Mouse (Mus musculus): ENCODE results near the gene Gna14. TPM values are rescaled to one million over a fixed set of nuclear protein-coding genes. Genes with fewer than 3 reads are reported as not detected.

Gna14 gene
- total and polyA plus RNA-seq, 3 experiments, result not detected

DNA sequence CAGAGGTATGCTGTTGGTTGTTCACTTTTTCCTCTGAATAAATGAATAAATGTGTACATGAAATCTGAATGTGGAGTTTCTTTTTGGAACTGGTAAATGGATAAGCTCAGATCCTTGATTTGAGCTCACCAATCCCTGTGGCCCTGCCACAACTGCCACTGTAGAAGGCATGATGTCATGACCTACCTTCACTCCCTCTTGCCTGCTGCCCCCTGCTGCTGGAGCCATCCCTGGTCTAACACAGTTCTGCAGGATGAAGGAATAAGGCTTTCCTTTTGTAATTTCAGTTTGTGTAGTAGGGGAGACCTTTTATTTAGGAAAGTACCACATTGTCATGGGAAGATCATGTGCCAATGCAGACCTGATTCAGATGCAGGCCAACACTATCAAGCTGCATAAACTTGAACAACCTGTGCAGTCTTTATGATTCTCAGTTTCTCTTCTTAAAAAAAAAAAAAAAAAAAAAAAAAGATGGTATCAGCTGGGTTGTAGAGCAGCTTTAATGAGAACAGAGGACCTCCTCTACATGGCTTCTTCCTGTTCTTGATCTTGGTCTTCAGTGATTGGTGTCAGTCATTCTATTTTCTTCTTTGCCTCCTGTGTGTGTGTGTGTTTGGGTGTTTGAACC is 93.8 kb downstream of the Gna14 start:
- DNase-seq (ENCODE audit: low read depth, low spot score), result peak; percentile 43
- no peaks in the 10 kb centered on the region for H3K79me2 ChIP-seq (ENCODE audit: control insufficient read depth, insufficient read depth, low read length, poor library complexity)
- peak in 2 of 3 experiments; percentile 53 to 60; a peak in 4 of 6 replicates for TF ChIP-seq CTCF (IDR thresholded peaks at IDR 0.05 in 2 of 3, conservative IDR thresholded peaks at IDR 0.05 in 1 of 3; ENCODE audit: control insufficient read depth in 1 of 3, insufficient read depth in 1 of 3, low read depth in 2 of 3, low read length in 3 of 3, poor library complexity in 1 of 3, severe bottlenecking in 1 of 3)
- peak; percentile 63 for TF ChIP-seq ZC3H11A (IDR thresholded peaks at IDR 0.05; ENCODE audit: low read depth, low read length)
- peak; percentile 78 for TF ChIP-seq SMC3 (IDR thresholded peaks at IDR 0.05; ENCODE audit: low read depth, low read length)
- no peak for TF ChIP-seq MYC (IDR thresholded peaks at IDR 0.05; ENCODE audit: low read depth, low read length)
- peak; percentile 46 for TF ChIP-seq RAD21 (IDR thresholded peaks at IDR 0.05; ENCODE audit: low read depth, low read length)
- TF ChIP-seq ZNF384 (IDR thresholded peaks at IDR 0.05; ENCODE audit: low read depth, low read length), result peak; percentile 91
- no peak; the same call in 1 of the 2 replicates for TF ChIP-seq GATA1 (IDR thresholded peaks at IDR 0.05; ENCODE audit: low read depth, low read length)
- H3K9me3 ChIP-seq (replicated peaks; ENCODE audit: insufficient read depth, low read length), result no peaks in the 10 kb centered on the region
- H3K4me1 ChIP-seq (ENCODE audit: control insufficient read depth in 1 of 2, insufficient read depth in 2 of 2, low read length in 2 of 2), result peaks cover 0 to 8% of the 10 kb centered on the region in 2 experiments; a peak in 2 of 4 replicates
- H3K27me3 ChIP-seq (ENCODE audit: control insufficient read depth in 1 of 2, insufficient read depth in 2 of 2, low read length in 2 of 2), result no peaks in the 10 kb centered on the region
- H3K9ac ChIP-seq (ENCODE audit: control insufficient read depth, low read depth, low read length, poor library complexity, severe bottlenecking), result no peak overlapping the region
- H3K27ac ChIP-seq (ENCODE audit: control insufficient read depth, low read depth, low read length), result no peak overlapping the region
- H3K4me3 ChIP-seq (ENCODE audit: control insufficient read depth in 1 of 2, insufficient read depth in 1 of 2, low read depth in 2 of 2, low read length in 2 of 2), result no peak overlapping the region
- peaks cover 0 to 6% of the 10 kb centered on the region in 2 experiments; a peak in 2 of 4 replicates for H3K36me3 ChIP-seq (ENCODE audit: control insufficient read depth in 1 of 2, insufficient read depth in 2 of 2, low read length in 2 of 2)

DNA sequence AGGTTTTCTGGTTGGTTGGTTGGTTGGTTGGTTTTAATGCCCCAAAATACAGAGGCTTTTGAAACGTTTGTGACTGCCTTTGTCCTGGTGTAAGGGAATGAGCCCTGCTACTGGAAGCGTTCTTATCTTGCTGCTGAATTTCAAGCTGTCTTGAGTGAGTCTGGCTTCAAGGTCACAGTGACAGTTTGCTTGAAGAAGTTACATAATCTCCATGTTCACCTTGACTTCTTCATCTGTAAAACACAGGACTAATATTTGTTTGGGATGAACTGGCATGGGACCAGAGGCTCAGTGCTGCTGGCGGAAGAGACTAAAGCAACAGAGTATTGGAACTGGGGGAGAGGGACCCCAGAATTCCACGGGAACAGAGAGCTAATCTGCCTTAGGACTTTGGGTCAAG is 94.4 kb downstream of the Gna14 start:
- Histone ChIP-seq H3K27me3 (ENCODE audit: control insufficient read depth in 1 of 2, insufficient read depth in 2 of 2, low read length in 2 of 2) (no peaks in the 10 kb centered on the region), H3K4me3 (ENCODE audit: control insufficient read depth in 1 of 2, insufficient read depth in 1 of 2, low read depth in 2 of 2, low read length in 2 of 2) (no peak overlapping the region), H3K4me1 (ENCODE audit: control insufficient read depth in 1 of 2, insufficient read depth in 2 of 2, low read length in 2 of 2) (peaks cover 0 to 8% of the 10 kb centered on the region in 2 experiments; a peak in 2 of 4 replicates), H3K36me3 (ENCODE audit: control insufficient read depth in 1 of 2, insufficient read depth in 2 of 2, low read length in 2 of 2) (peaks cover 0 to 6% of the 10 kb centered on the region in 2 experiments; a peak in 2 of 4 replicates), H3K9ac (ENCODE audit: control insufficient read depth, low read depth, low read length, poor library complexity, severe bottlenecking) (no peak overlapping the region), H3K9me3 (replicated peaks; ENCODE audit: insufficient read depth, low read length) (no peaks in the 10 kb centered on the region), H3K27ac (ENCODE audit: control insufficient read depth, low read depth, low read length) (no peak overlapping the region), H3K79me2 (ENCODE audit: control insufficient read depth, insufficient read depth, low read length, poor library complexity) (no peaks in the 10 kb centered on the region)
- no peak for DNase-seq (ENCODE audit: low read depth, low spot score)
- TF ChIP-seq TAL1 (IDR thresholded peaks at IDR 0.05; ENCODE audit: low read length) (no peak), MAZ (IDR thresholded peaks at IDR 0.05; ENCODE audit: low read depth, low read length) (no peak), MEF2A (IDR thresholded peaks at IDR 0.05; ENCODE audit: extremely low read depth, insufficient replicate concordance, low read depth, low read length, poor library complexity, severe bottlenecking) (no peak), KAT2A (conservative IDR thresholded peaks at IDR 0.05; ENCODE audit: low read depth, low read length) (no peak), CTCF (IDR thresholded peaks at IDR 0.05 in 2 of 3, conservative IDR thresholded peaks at IDR 0.05 in 1 of 3; ENCODE audit: control insufficient read depth in 1 of 3, insufficient read depth in 1 of 3, low read depth in 2 of 3, low read length in 3 of 3, poor library complexity in 1 of 3, severe bottlenecking in 1 of 3) (no peak), ZC3H11A (IDR thresholded peaks at IDR 0.05; ENCODE audit: low read depth, low read length) (no peak), CHD2 (IDR thresholded peaks at IDR 0.05; ENCODE audit: low read length) (no peak), E2F4 (IDR thresholded peaks at IDR 0.05; ENCODE audit: borderline replicate concordance, low read depth, low read length) (no peak), MXI1 (IDR thresholded peaks at IDR 0.05; ENCODE audit: low read depth, low read length) (no peak), ZKSCAN1 (IDR thresholded peaks at IDR 0.05; ENCODE audit: low read depth, low read length) (no peak), ELF1 (IDR thresholded peaks at IDR 0.05; ENCODE audit: low read depth, low read length) (no peak), RCOR1 (IDR thresholded peaks at IDR 0.05; ENCODE audit: low read depth, low read length) (no peak), GABPA (IDR thresholded peaks at IDR 0.05; ENCODE audit: low read depth, low read length) (no peak), MYB (IDR thresholded peaks at IDR 0.05; ENCODE audit: low read depth, low read length) (no peak), USF2 (IDR thresholded peaks at IDR 0.05; ENCODE audit: borderline replicate concordance in 1 of 2, insufficient read depth in 1 of 2, low read depth in 1 of 2, low read length in 2 of 2) (no peak), CHD1 (IDR thresholded peaks at IDR 0.05; ENCODE audit: low read depth, low read length) (no peak), ZNF384 (IDR thresholded peaks at IDR 0.05; ENCODE audit: low read depth, low read length) (no peak), ZMIZ1 (IDR thresholded peaks at IDR 0.05; ENCODE audit: low read depth, low read length) (no peak), MAFK (IDR thresholded peaks at IDR 0.05; ENCODE audit: borderline replicate concordance, low read depth, low read length) (no peak), RAD21 (IDR thresholded peaks at IDR 0.05; ENCODE audit: low read depth, low read length) (no peak)
